Mouse (Mus musculus): ENCODE results near the gene Lrrc1. TPM values are rescaled to one million over a fixed set of nuclear protein-coding genes. Genes with fewer than 3 reads are reported as not detected.
"Not testable (repeated sequence)": the region's sequence is repeated elsewhere in the genome, so short reads cannot be mapped to it uniquely, and the experiment has no call there.

Gene Lrrc1
- 14.8 and 17.0 TPM in 2 replicates for polyA plus RNA-seq (2015; fragmentation: Nextera tagmentation; extraction: Ambion mirVana)

GRCm38 (mm10) chr9:77544354-77545067, at the start of gene Lrrc1:
Lrrc1 (minus strand) TSS chr9:77544870.
- Histone ChIP-seq H3K27me3 (no peaks in the 10 kb centered on the region), H3K27ac (peak within 1 kb of the TSS; percentile 89), H3K36me3 (no peaks in the 10 kb centered on the region), H3K9me3 (no peaks in the 10 kb centered on the region), H3K4me3 (peak within 1 kb of the TSS; percentile 87), H3K9ac (peak within 1 kb of the TSS; percentile 80), H3K4me2 (peak within 1 kb of the TSS; percentile 90), H3K4me1 (peaks cover 23% of the 10 kb centered on the region)
- peak; percentile 78 for ATAC-seq (ENCODE audit: insufficient number of reproducible peaks, low FRiP score, low TSS enrichment, low read depth)
- under 1% methylated on average over 88 of the region's 88 CpGs for WGBS

DNA sequence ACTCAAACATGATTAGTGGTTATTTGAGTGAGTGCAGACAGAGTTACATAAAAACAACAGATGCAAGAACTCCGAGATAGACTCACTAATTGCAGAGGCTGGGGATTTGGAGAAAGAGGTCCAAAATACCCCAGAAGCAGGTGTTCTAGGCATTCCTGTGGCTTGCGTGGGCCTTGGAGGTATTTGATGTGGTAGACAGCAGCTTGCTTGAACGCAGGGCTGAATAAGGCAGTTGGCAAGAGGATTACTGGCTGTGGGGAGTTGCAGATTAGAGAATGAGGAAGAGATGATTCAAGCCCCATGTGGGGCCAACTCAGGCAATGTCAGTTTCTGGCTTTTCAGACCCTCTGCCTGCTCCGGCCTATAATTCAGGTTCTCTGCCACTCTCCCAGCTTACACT, 47.8 kb upstream of the Lrrc1 start:
- Histone ChIP-seq H3K36me3 (no peaks in the 10 kb centered on the region), H3K4me3 (no peak overlapping the region), H3K9me3 (no peaks in the 10 kb centered on the region), H3K27me3 (no peaks in the 10 kb centered on the region), H3K4me1 (no peaks in the 10 kb centered on the region), H3K27ac (no peak overlapping the region), H3K4me2 (no peak overlapping the region), H3K9ac (no peak overlapping the region)
- WGBS: 47% methylated on average over 4 of the region's 4 CpGs
- ATAC-seq (ENCODE audit: insufficient number of reproducible peaks, low FRiP score, low TSS enrichment, low read depth): no peak

DNA sequence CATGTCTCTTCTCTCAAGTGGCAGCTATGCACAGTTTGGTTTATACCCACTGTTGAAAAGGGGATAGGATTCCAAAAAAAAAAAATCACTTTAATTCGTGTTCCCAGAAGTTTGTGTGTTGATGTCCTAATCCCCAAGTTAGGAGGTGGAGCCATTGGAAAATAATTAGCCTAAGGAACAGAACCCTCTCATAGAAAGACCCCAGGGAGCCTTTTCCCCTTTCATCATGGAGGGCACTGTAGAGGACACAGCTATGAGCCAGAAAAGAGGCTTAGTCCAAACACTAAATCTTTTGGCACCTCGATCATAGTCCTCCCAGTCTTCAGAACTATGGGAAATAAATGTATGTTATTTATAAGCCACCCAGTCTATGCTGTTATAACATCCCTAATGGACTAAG, 44.8 kb upstream of the Lrrc1 start:
- Histone ChIP-seq H3K9me3 (no peaks in the 10 kb centered on the region), H3K27me3 (no peaks in the 10 kb centered on the region), H3K9ac (no peak overlapping the region), H3K4me3 (no peak overlapping the region), H3K4me1 (no peaks in the 10 kb centered on the region), H3K4me2 (no peak overlapping the region), H3K27ac (no peak overlapping the region), H3K36me3 (no peaks in the 10 kb centered on the region)
- ATAC-seq (ENCODE audit: insufficient number of reproducible peaks, low FRiP score, low TSS enrichment, low read depth): no peak
- WGBS: 51% methylated on average over 2 of the region's 2 CpGs

DNA sequence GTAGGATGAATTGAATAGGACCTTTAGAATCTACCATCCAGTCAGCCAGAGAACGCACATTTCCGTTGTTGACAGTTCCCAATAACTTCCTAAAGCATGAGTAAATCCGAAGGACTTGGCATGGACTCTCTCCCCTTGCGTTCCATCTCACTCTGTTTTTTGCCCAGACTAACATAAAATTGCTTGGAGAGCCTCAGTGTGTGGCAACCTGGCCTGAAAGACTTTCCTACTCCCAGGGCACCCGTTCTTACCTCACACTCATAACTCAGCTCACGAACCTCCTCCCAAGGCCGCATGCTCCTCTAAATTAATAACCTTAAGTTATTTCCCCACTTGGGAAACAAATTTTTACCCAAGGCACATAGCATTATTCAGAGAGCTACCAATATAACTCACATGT, 42.9 kb upstream of the Lrrc1 start:
- H3K9me3 ChIP-seq: no peaks in the 10 kb centered on the region
- no peaks in the 10 kb centered on the region for H3K4me1 ChIP-seq
- 58% methylated on average over 7 of the region's 7 CpGs for WGBS
- no peaks in the 10 kb centered on the region for H3K36me3 ChIP-seq
- no peak overlapping the region for H3K9ac ChIP-seq
- no peak overlapping the region for H3K27ac ChIP-seq
- H3K27me3 ChIP-seq: no peaks in the 10 kb centered on the region
- no peak for ATAC-seq (ENCODE audit: insufficient number of reproducible peaks, low FRiP score, low TSS enrichment, low read depth)
- H3K4me2 ChIP-seq: no peak overlapping the region
- H3K4me3 ChIP-seq: no peak overlapping the region

DNA sequence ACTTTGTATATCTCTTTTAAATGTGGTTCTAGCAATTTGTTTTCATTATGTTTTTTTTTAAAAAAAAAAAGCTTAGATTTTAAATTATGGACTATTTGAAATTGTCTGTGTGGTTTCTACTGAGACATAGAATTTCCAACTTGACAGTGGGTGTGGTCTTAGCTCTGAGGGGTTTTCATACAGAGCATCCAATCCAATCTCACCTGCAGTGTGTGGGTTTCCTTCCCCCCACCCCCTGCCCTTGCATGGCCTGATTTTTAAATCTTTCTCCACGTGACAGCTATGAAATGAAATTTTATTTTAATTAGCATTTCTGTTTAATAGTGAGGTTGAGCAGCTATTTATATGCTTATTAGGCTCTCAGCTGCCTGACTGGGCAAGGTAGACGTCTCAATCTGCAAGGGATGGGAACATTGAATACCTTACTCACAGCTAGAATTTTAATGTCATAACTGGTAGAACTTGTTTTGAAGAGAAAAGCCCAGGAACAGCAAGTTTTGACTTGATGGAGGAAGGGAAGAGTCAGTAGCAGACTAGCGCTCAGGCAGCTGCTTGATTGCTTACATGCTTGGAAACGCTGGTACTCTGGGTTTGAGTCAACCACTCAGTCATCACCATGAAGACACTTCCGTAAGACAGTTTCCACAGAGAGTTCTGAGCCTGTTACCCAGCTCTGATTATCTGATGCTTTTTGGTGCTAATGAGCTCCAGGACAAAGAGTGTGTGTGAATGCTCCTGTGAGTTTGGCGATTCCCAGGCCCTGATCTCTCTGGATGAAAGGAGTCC, 42.3 kb upstream of the Lrrc1 start:
- no peaks in the 10 kb centered on the region for H3K36me3 ChIP-seq
- no peak overlapping the region for H3K9ac ChIP-seq
- H3K4me3 ChIP-seq: no peak overlapping the region
- 59% methylated on average over 6 of the region's 6 CpGs for WGBS
- H3K27me3 ChIP-seq: no peaks in the 10 kb centered on the region
- 0 out of 2 replicates have a peak, but pooled peaks have one; percentile 19 for ATAC-seq (ENCODE audit: insufficient number of reproducible peaks, low FRiP score, low TSS enrichment, low read depth)
- H3K4me2 ChIP-seq: no peak overlapping the region
- no peaks in the 10 kb centered on the region for H3K4me1 ChIP-seq
- H3K27ac ChIP-seq: no peak overlapping the region
- H3K9me3 ChIP-seq: no peaks in the 10 kb centered on the region

GRCm38 (mm10) chr9:77584746-77585145, 40.1 kb upstream of the Lrrc1 start:
- H3K9me3 ChIP-seq: no peaks in the 10 kb centered on the region
- H3K4me1 ChIP-seq: no peaks in the 10 kb centered on the region
- H3K27me3 ChIP-seq: no peaks in the 10 kb centered on the region
- H3K9ac ChIP-seq: no peak overlapping the region
- 91% methylated on average over 6 of the region's 6 CpGs for WGBS
- no peaks in the 10 kb centered on the region for H3K36me3 ChIP-seq
- H3K27ac ChIP-seq: no peak overlapping the region
- no peak overlapping the region for H3K4me3 ChIP-seq
- ATAC-seq (ENCODE audit: insufficient number of reproducible peaks, low FRiP score, low TSS enrichment, low read depth): no peak
- no peak overlapping the region for H3K4me2 ChIP-seq

GRCm38 (mm10) chr9:77583302-77583701, 38.6 kb upstream of the Lrrc1 start:
- 67% methylated on average over 2 of the region's 2 CpGs for WGBS
- Histone ChIP-seq H3K27me3 (no peaks in the 10 kb centered on the region), H3K9ac (no peak overlapping the region), H3K9me3 (no peaks in the 10 kb centered on the region), H3K4me3 (no peak overlapping the region), H3K36me3 (no peaks in the 10 kb centered on the region), H3K4me1 (no peaks in the 10 kb centered on the region), H3K4me2 (no peak overlapping the region), H3K27ac (no peak overlapping the region)
- no peak for ATAC-seq (ENCODE audit: insufficient number of reproducible peaks, low FRiP score, low TSS enrichment, low read depth)

GRCm38 (mm10) chr9:77579827-77580226, 35.2 kb upstream of the Lrrc1 start:
- H3K4me1 ChIP-seq: no peaks in the 10 kb centered on the region
- H3K27me3 ChIP-seq: no peaks in the 10 kb centered on the region
- ATAC-seq (ENCODE audit: insufficient number of reproducible peaks, low FRiP score, low TSS enrichment, low read depth): no peak
- no peak overlapping the region for H3K4me3 ChIP-seq
- H3K27ac ChIP-seq: no peak overlapping the region
- no peak overlapping the region for H3K9ac ChIP-seq
- no peaks in the 10 kb centered on the region for H3K9me3 ChIP-seq
- no peak overlapping the region for H3K4me2 ChIP-seq
- no peaks in the 10 kb centered on the region for H3K36me3 ChIP-seq
- WGBS: 70% methylated on average over 3 of the region's 3 CpGs

DNA sequence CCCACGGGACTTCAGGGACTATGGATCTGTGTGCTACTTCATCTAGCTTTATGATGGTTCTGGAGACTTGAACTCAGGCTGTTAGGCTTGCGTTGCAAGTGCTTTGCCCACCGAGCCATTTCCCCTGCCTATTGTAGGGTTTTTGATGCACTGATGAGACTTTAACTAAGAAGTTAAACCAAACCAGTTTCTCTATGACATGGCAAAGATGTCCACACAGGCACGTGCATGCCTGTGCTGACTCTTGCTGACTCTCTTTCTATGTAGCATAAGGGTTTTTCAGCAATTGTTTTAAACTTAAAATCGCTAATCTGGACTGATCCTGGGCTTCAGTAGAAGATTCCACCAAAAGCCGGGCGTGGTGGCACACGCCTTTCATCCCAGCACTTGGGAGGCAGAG, 33.3 kb upstream of the Lrrc1 start:
- no peaks in the 10 kb centered on the region for H3K9me3 ChIP-seq
- no peak overlapping the region for H3K4me3 ChIP-seq
- no peak overlapping the region for H3K4me2 ChIP-seq
- no peaks in the 10 kb centered on the region for H3K27me3 ChIP-seq
- no peaks in the 10 kb centered on the region for H3K36me3 ChIP-seq
- no peaks in the 10 kb centered on the region for H3K4me1 ChIP-seq
- no peak for ATAC-seq (ENCODE audit: insufficient number of reproducible peaks, low FRiP score, low TSS enrichment, low read depth)
- H3K9ac ChIP-seq: no peak overlapping the region
- H3K27ac ChIP-seq: no peak overlapping the region
- 95% methylated on average over 8 of the region's 8 CpGs for WGBS

DNA sequence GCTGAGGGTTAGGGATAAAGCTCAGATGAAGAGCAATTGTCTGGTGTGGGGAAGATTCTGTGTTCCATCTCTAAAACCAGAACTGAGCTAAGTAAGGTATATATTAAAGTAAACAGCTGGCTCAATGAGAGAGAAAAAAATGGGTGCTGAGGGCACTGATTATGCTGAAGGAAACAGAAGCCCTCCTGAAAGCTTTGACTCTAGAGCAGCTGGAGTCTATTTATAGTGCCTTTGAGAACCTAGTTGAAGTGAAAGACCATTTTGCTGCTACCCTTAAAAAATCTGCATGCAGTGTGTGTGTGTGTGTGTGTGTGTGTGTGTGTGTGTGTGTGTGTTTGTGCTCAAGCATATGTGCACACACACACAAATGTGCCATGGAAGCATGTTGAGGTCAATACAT, 32.7 kb upstream of the Lrrc1 start:
- H3K27ac ChIP-seq: no peak overlapping the region
- H3K9me3 ChIP-seq: no peaks in the 10 kb centered on the region
- no peak for ATAC-seq (ENCODE audit: insufficient number of reproducible peaks, low FRiP score, low TSS enrichment, low read depth)
- no peaks in the 10 kb centered on the region for H3K27me3 ChIP-seq
- no peaks in the 10 kb centered on the region for H3K4me1 ChIP-seq
- no peak overlapping the region for H3K4me2 ChIP-seq
- H3K36me3 ChIP-seq: no peaks in the 10 kb centered on the region
- no peak overlapping the region for H3K4me3 ChIP-seq
- H3K9ac ChIP-seq: no peak overlapping the region

GRCm38 (mm10) chr9:77576320-77576719, 31.6 kb upstream of the Lrrc1 start:
- no peak overlapping the region for H3K4me2 ChIP-seq
- no peaks in the 10 kb centered on the region for H3K4me1 ChIP-seq
- ATAC-seq (ENCODE audit: insufficient number of reproducible peaks, low FRiP score, low TSS enrichment, low read depth): no peak
- no peaks in the 10 kb centered on the region for H3K36me3 ChIP-seq
- no peak overlapping the region for H3K4me3 ChIP-seq
- no peaks in the 10 kb centered on the region for H3K9me3 ChIP-seq
- H3K27me3 ChIP-seq: no peaks in the 10 kb centered on the region
- H3K27ac ChIP-seq: no peak overlapping the region
- no peak overlapping the region for H3K9ac ChIP-seq

GRCm38 (mm10) chr9:77574996-77575395, 30.3 kb upstream of the Lrrc1 start:
- not testable (repeated sequence) for H3K4me3 ChIP-seq; H3K9ac ChIP-seq; ATAC-seq (ENCODE audit: insufficient number of reproducible peaks, low FRiP score, low TSS enrichment, low read depth); H3K4me1 ChIP-seq; H3K36me3 ChIP-seq; H3K4me2 ChIP-seq; H3K9me3 ChIP-seq; H3K27ac ChIP-seq; H3K27me3 ChIP-seq
- 31% methylated on average over 4 of the region's 4 CpGs for WGBS
